Mouse (Mus musculus) left cerebral cortex, adult 11 months (tissue): ENCODE measurements around the gene Eif4e1b.
"Not testable (repeated sequence)": the region's sequence is repeated elsewhere in the genome, so short reads cannot be mapped to it uniquely, and the experiment has no call there.

Experiments
- DNase-seq: peaks from one replicate; pipeline ENCODE4 v3.0.0; 2022; ENCODE audit warnings: low spot score

Gene Eif4e1b

GRCm38 (mm10) chr13:54759496-54759895, 24.3 kb upstream of the Eif4e1b start:
- DNase-seq: no peak

- DNase-seq: peak; percentile 82
Observed at GRCm38 (mm10) chr13:54760164-54760795, 23.5 kb upstream of the Eif4e1b start.

- no peak for DNase-seq
Observed at GRCm38 (mm10) chr13:54760906-54761305, 22.9 kb upstream of the Eif4e1b start.

GRCm38 (mm10) chr13:54765281-54766191, 18.3 kb upstream of the Eif4e1b start:
- no peak for DNase-seq

GRCm38 (mm10) chr13:54766192-54766768, 17.5 kb upstream of the Eif4e1b start, which contains the start of gene Sncb:
TSS of gene Sncb (minus strand) at chr13:54766595.
- no peak for DNase-seq

GRCm38 (mm10) chr13:54767012-54767411, 16.8 kb upstream of the Eif4e1b start:
- no peak for DNase-seq

GRCm38 (mm10) chr13:54780592-54780991, 3.2 kb upstream of the Eif4e1b start:
- DNase-seq: no peak

GRCm38 (mm10) chr13:54781086-54781485, 2.7 kb upstream of the Eif4e1b start:
- DNase-seq: no peak

- DNase-seq: no peak
Observed at GRCm38 (mm10) chr13:54783235-54783634, 563 bp upstream of the Eif4e1b start.

- DNase-seq: not testable (repeated sequence)
Observed at GRCm38 (mm10) chr13:54787591-54787990, 3.8 kb downstream of the Eif4e1b start.

GRCm38 (mm10) chr13:54788740-54789560, 5.2 kb downstream of the Eif4e1b start, which contains the start of gene Tspan17:
TSS of gene Tspan17 (plus strand) at chr13:54789377.
- DNase-seq: peak; percentile 94

GRCm38 (mm10) chr13:54789561-54790397, 6.0 kb downstream of the Eif4e1b start:
- DNase-seq: no peak

GRCm38 (mm10) chr13:54792259-54793230, 8.7 kb downstream of the Eif4e1b start:
- no peak for DNase-seq

- DNase-seq: no peak
Observed at GRCm38 (mm10) chr13:54794002-54794577, 10.3 kb downstream of the Eif4e1b start.

- DNase-seq: no peak
Observed at GRCm38 (mm10) chr13:54794843-54795242, 11.0 kb downstream of the Eif4e1b start.

GRCm38 (mm10) chr13:54797356-54797755, 13.6 kb downstream of the Eif4e1b start:
- no peak for DNase-seq

GRCm38 (mm10) chr13:54797861-54798643, 14.3 kb downstream of the Eif4e1b start:
- no peak for DNase-seq

- DNase-seq: no peak
Observed at GRCm38 (mm10) chr13:54798740-54799139, 14.9 kb downstream of the Eif4e1b start.
